Mouse (Mus musculus): ENCODE results near the gene Nrl. TPM values are rescaled to one million over a fixed set of nuclear protein-coding genes. Genes with fewer than 3 reads are reported as not detected.

Nrl gene
- polyA plus RNA-seq, 1 experiment from 2014 or later: not detected

- no peak for ATAC-seq (ENCODE audit: low FRiP score, low read depth)
- Histone ChIP-seq H3K36me3 (no peaks in the 10 kb centered on the region), H3K9me3 (no peaks in the 10 kb centered on the region), H3K4me3 (no peak overlapping the region), H3K4me1 (0 out of 2 replicates have a peak, but pooled peaks cover 5% of the 10 kb centered on the region), H3K27me3 (no peaks in the 10 kb centered on the region), H3K27ac (no peak overlapping the region), H3K4me2 (replicated peaks) (no peak overlapping the region), H3K9ac (no peak overlapping the region)
- WGBS: 77% methylated on average over 3 of the region's 3 CpGs
Observed at GRCm38 (mm10) chr14:55555788-55556187, 31.0 kb upstream of the Nrl start.

GRCm38 (mm10) chr14:55554635-55555034 is 29.9 kb upstream of the Nrl start:
- no peak for ATAC-seq (ENCODE audit: low FRiP score, low read depth)
- Histone ChIP-seq H3K36me3 (peaks cover 2% of the 10 kb centered on the region), H3K9me3 (no peaks in the 10 kb centered on the region), H3K27ac (no peak overlapping the region), H3K9ac (no peak overlapping the region), H3K4me1 (0 out of 2 replicates have a peak, but pooled peaks cover 5% of the 10 kb centered on the region), H3K4me2 (replicated peaks) (no peak overlapping the region), H3K4me3 (no peak overlapping the region), H3K27me3 (no peaks in the 10 kb centered on the region)

GRCm38 (mm10) chr14:55551794-55552193 is 27.0 kb upstream of the Nrl start:
- WGBS: 95% methylated on average over 8 of the region's 8 CpGs
- Histone ChIP-seq H3K4me3 (no peak overlapping the region), H3K27me3 (no peaks in the 10 kb centered on the region), H3K9ac (no peak overlapping the region), H3K27ac (no peak overlapping the region), H3K4me1 (0 out of 2 replicates have a peak, but pooled peaks cover under 1% of the 10 kb centered on the region), H3K36me3 (peaks cover 28% of the 10 kb centered on the region), H3K9me3 (no peaks in the 10 kb centered on the region), H3K4me2 (replicated peaks) (no peak overlapping the region)
- no peak for ATAC-seq (ENCODE audit: low FRiP score, low read depth)

GRCm38 (mm10) chr14:55551347-55551746 is 26.6 kb upstream of the Nrl start:
- H3K27ac ChIP-seq: no peak overlapping the region
- no peak for ATAC-seq (ENCODE audit: low FRiP score, low read depth)
- H3K36me3 ChIP-seq: peaks cover 30% of the 10 kb centered on the region
- H3K4me3 ChIP-seq: no peak overlapping the region
- H3K9ac ChIP-seq: no peak overlapping the region
- H3K9me3 ChIP-seq: no peaks in the 10 kb centered on the region
- H3K27me3 ChIP-seq: no peaks in the 10 kb centered on the region
- 72% methylated on average over 5 of the region's 5 CpGs for WGBS
- no peaks in the 10 kb centered on the region for H3K4me1 ChIP-seq
- no peak overlapping the region for H3K4me2 ChIP-seq (replicated peaks)

GRCm38 (mm10) chr14:55550191-55550590 is 25.4 kb upstream of the Nrl start:
- Histone ChIP-seq H3K9me3 (no peaks in the 10 kb centered on the region), H3K9ac (no peak overlapping the region), H3K36me3 (peaks cover 42% of the 10 kb centered on the region), H3K4me3 (no peak overlapping the region), H3K4me2 (replicated peaks) (no peak overlapping the region), H3K27ac (no peak overlapping the region), H3K27me3 (no peaks in the 10 kb centered on the region), H3K4me1 (no peaks in the 10 kb centered on the region)
- whole genome bisulfite sequencing: 88% methylated on average over 6 of the region's 6 CpGs
- no peak for ATAC-seq (ENCODE audit: low FRiP score, low read depth)

- Histone ChIP-seq H3K4me2 (replicated peaks) (no peak overlapping the region), H3K4me3 (no peak overlapping the region), H3K27me3 (no peaks in the 10 kb centered on the region), H3K9ac (no peak overlapping the region), H3K4me1 (peaks cover 17% of the 10 kb centered on the region), H3K36me3 (peaks cover 62% of the 10 kb centered on the region), H3K9me3 (no peaks in the 10 kb centered on the region), H3K27ac (no peak overlapping the region)
- ATAC-seq (ENCODE audit: low FRiP score, low read depth): no peak
- WGBS: 85% methylated on average over 9 of the region's 9 CpGs
Observed at GRCm38 (mm10) chr14:55544334-55544733, 19.6 kb upstream of the Nrl start.

DNA sequence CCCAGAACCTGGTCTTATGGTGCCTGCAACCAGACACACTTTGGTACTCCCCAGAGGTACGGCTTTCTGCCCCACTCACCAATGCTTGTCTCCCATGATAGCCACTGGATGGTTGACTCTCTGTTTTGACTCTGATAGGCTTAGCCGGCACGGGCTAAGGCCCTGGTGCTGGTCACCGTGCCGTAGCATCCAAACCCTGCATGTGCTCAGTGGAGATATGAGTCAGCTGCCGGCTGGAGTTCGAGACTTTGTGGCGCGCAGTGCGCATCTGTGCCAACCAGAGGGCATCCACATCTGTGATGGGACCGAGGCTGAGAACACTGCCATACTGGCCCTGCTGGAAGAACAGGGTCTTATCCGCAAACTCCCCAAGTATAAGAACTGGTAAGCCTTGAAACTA is 17.5 kb upstream of the Nrl start:
- Histone ChIP-seq H3K9ac (no peak overlapping the region), H3K4me1 (peaks cover 17% of the 10 kb centered on the region), H3K4me2 (replicated peaks) (no peak overlapping the region), H3K27ac (no peak overlapping the region), H3K27me3 (no peaks in the 10 kb centered on the region), H3K9me3 (no peaks in the 10 kb centered on the region), H3K4me3 (no peak overlapping the region), H3K36me3 (peaks cover 41% of the 10 kb centered on the region)
- WGBS: 95% methylated on average over 12 of the region's 12 CpGs
- ATAC-seq (ENCODE audit: low FRiP score, low read depth): no peak

DNA sequence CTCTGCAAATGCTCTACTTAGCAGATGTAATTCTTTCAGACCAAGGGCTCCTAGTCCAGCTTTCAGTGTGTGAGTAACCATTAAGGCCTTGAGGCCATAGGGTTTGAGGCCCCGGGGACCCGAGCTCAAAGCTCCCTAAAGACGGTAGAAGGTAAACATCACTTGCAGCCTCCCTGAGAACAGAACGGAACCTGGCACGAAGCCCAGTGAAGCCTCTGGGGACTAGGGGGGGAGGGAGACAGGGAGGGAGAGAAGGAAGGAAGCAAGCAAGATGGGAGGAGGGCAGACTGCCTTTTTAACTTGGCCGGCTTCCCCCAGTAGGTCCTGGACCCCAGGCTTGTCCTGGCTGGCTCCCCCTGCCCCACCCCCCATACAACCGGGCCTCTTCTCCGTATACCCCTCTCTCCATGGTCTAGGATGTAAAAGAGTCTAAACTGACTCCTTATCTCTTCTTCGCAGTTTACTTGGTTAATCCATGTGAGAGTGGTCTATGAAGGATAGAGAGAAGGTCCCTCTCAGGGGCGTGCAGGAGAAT is 16.1 kb upstream of the Nrl start:
- peaks cover 32% of the 10 kb centered on the region for H3K36me3 ChIP-seq
- H3K27ac ChIP-seq: peak overlapping the region; percentile 87
- WGBS: 4% methylated on average over 10 of the region's 10 CpGs
- ATAC-seq (ENCODE audit: low FRiP score, low read depth): peak; percentile 17; the same call in 1 of the 2 replicates
- peak overlapping the region; percentile 82 for H3K9ac ChIP-seq
- no peaks in the 10 kb centered on the region for H3K27me3 ChIP-seq
- peak overlapping the region; percentile 67 for H3K4me3 ChIP-seq
- no peaks in the 10 kb centered on the region for H3K9me3 ChIP-seq
- H3K4me1 ChIP-seq: peaks cover 17% of the 10 kb centered on the region
- peak overlapping the region; percentile 83 for H3K4me2 ChIP-seq (replicated peaks)

- WGBS: under 1% methylated on average over 32 of the region's 32 CpGs
- peak within 1 kb of the TSS; percentile 67 for H3K4me3 ChIP-seq
- H3K9ac ChIP-seq: peak within 1 kb of the TSS; percentile 82
- H3K36me3 ChIP-seq: peaks cover 25% of the 10 kb centered on the region
- ATAC-seq (ENCODE audit: low FRiP score, low read depth): peak; percentile 94
- H3K27me3 ChIP-seq: no peaks in the 10 kb centered on the region
- H3K4me1 ChIP-seq: peaks cover 17% of the 10 kb centered on the region
- no peaks in the 10 kb centered on the region for H3K9me3 ChIP-seq
- peak within 1 kb of the TSS; percentile 87 for H3K27ac ChIP-seq
- peak within 1 kb of the TSS; percentile 83 for H3K4me2 ChIP-seq (replicated peaks)
Observed at GRCm38 (mm10) chr14:55540067-55540786, 15.4 kb upstream of the Nrl start, which contains the start of gene Pck2. Gene Pck2 (plus strand): TSS chr14:55540266.

DNA sequence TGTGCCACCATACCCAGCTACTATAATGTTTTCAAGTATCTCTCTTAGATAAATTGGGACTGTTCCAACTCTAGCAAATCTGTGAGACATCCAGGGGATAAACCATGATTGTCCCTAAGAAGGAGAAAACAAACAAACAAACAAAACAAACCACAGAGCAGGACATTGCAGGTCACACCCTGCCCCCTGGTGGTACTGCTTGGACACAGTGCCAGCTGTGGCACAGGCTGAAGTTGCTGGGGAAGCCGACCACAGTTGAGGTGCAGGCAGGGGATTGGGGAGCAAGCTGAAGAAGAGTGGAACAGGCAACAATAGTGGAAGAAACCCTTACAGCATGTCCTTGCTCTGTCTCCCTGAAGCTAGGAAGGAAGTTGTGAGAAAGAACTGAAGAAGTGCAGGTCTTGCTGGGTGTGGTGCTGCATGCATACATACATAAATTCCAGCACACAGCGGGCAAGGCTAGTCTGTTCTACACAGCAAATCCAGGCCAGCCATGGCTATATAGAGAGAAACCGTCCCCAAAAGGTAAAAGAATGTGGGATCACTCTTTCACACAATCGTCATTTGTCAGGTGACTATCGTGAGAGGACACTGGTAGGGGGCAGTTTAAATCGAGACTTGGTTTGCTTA is 11.4 kb upstream of the Nrl start:
- WGBS: 53% methylated on average over 6 of the region's 6 CpGs
- ATAC-seq (ENCODE audit: low FRiP score, low read depth): no peak

DNA sequence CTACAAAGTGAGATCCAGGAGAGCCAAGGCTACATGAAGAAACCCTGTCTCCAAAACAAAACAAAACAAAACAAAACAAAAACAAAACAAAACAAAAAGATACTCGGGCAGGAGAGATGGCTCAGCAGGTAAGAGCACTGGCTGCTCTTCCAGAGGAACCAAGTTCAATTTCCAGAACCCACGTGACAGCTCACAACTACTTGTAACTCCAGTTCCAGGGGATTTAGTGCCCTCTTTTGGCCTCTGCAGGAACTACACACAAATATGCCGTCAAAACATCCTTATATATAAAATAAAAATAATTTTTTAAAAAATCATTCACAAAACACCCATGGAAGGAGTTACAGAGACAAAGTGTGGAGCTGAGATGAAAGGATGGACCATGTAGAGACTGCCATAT is 3.2 kb upstream of the Nrl start:
- H3K4me2 ChIP-seq (replicated peaks): no peak overlapping the region
- H3K36me3 ChIP-seq: no peaks in the 10 kb centered on the region
- H3K27me3 ChIP-seq: peaks cover 37% of the 10 kb centered on the region
- no peak overlapping the region for H3K4me3 ChIP-seq
- no peak overlapping the region for H3K9ac ChIP-seq
- WGBS: 20% methylated on average over 3 of the region's 3 CpGs
- H3K4me1 ChIP-seq: no peaks in the 10 kb centered on the region
- H3K27ac ChIP-seq: no peak overlapping the region
- H3K9me3 ChIP-seq: no peaks in the 10 kb centered on the region
- no peak for ATAC-seq (ENCODE audit: low FRiP score, low read depth)

More for the DNA sequence above, 11.4 kb upstream of the Nrl start:
- Histone ChIP-seq H3K4me3 (no peak overlapping the region), H3K36me3 (no peaks in the 10 kb centered on the region), H3K9ac (no peak overlapping the region), H3K27ac (no peak overlapping the region), H3K27me3 (no peaks in the 10 kb centered on the region), H3K4me2 (replicated peaks) (no peak overlapping the region), H3K4me1 (peaks cover 11% of the 10 kb centered on the region), H3K9me3 (no peaks in the 10 kb centered on the region)

DNA sequence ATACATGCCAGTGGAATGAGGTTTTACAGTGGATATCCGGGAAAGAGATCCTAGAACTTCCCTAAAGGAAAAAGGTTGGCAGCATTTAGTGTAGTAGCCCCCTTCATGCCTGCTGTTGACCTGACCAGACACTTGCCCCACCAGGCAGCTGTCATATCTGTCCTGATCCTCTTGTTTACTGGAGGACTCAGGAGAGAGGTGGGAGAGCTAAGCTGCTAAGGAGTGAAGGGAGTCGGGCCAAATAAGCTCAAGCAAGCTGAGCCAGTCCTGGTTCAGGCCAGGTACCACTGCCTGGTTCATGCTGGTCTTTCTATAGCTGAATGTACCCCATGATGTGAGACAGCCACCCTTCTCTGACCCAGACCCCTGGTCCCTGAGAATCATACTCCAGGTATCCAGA is 1.9 kb upstream of the Nrl start:
- peaks cover 49% of the 10 kb centered on the region for H3K27me3 ChIP-seq
- ATAC-seq (ENCODE audit: low FRiP score, low read depth): no peak
- H3K4me3 ChIP-seq: no peak overlapping the region
- H3K4me2 ChIP-seq (replicated peaks): no peak overlapping the region
- no peak overlapping the region for H3K9ac ChIP-seq
- no peaks in the 10 kb centered on the region for H3K4me1 ChIP-seq
- H3K36me3 ChIP-seq: no peaks in the 10 kb centered on the region
- no peak overlapping the region for H3K27ac ChIP-seq
- WGBS: 84% methylated on average over 2 of the region's 2 CpGs
- no peaks in the 10 kb centered on the region for H3K9me3 ChIP-seq

All from limb, embryonic 13.5 days (tissue).